Mouse (Mus musculus) gastrocnemius, postnatal 36 days (tissue): ENCODE results near the gene Dgcr6. TPM values are rescaled to one million over a fixed set of nuclear protein-coding genes. Genes with fewer than 3 reads are reported as not detected.
A peak's percentile ranks its signal among the peaks of the same experiment; 100 is the strongest.
"Not testable (repeated sequence)": the region's sequence is repeated elsewhere in the genome, so short reads cannot be mapped to it uniquely, and the experiment has no call there.

Experiments
- DNase-seq, 2 experiments: peaks; one replicate each; pipeline ENCODE4 v3.0.0; 2022
- intact Hi-C: fragments of 180-260 bp; cut with DNase I; formaldehyde crosslinking; loops from one replicate; pipeline ENCODE4 v1.15.1; 2025
- long read RNA-seq, 2 experiments: library from polyadenylated mRNA; stranded (forward); transcript quantifications; one replicate each; pipeline ENCODE4 v2.0.0; 2021
- total RNA-seq, 2 experiments: library from RNA; stranded (reverse); gene quantifications; 2 replicates each; pipeline ENCODE4 v1.2.3; 2021

The Dgcr6 gene
- total RNA-seq: 10 to 100 TPM; 29.3 to 36.3 TPM
- long read RNA-seq, experiment 1, transcript Dgcr6-201 (5 exons, 1,050 nt): minor isoform, 11 of 76 reads
- long read RNA-seq, experiment 1, transcript Dgcr6-206 (5 exons, 1,086 nt): major isoform, 48 of 76 reads
- long read RNA-seq, experiment 1, partial matches to known transcripts: 13 of 76 reads
- long read RNA-seq, experiment 1, other reads (novel, unspliced or antisense): 3 of 76 reads
- long read RNA-seq, experiment 2, transcript Dgcr6-201 (5 exons, 1,050 nt): minor isoform, 14 of 114 reads
- long read RNA-seq, experiment 2, transcript Dgcr6-206 (5 exons, 1,086 nt): major isoform, 80 of 114 reads
- long read RNA-seq, experiment 2, partial matches to known transcripts: 15 of 114 reads
- long read RNA-seq, experiment 2, other reads (novel, unspliced or antisense): 3 of 114 reads

GRCm38 (mm10) chr16:18052731-18053202 is at the start of gene Dgcr6:
Dgcr6 (plus strand) TSS chr16:18052860.
- peak; percentile 71 to 73 for DNase-seq
- intact Hi-C loops: loop anchor here (5.0 kb wide), 1 partner anchor 160 kb away; no protein-coding TSS in a partner anchor

GRCm38 (mm10) chr16:18004589-18004988 is 48.1 kb upstream of the Dgcr6 start:
- DNase-seq: no peak
- intact Hi-C loops: no loop called here

- DNase-seq: no peak
- intact Hi-C loops: no loop called here
Observed at GRCm38 (mm10) chr16:18007083-18007482, 45.6 kb upstream of the Dgcr6 start.

- intact Hi-C loops: no loop called here
- no peak for DNase-seq
Observed at GRCm38 (mm10) chr16:18011101-18011500, 41.6 kb upstream of the Dgcr6 start.

- DNase-seq, intact Hi-C loops: not testable (repeated sequence)
Observed at GRCm38 (mm10) chr16:18016482-18016881, 36.2 kb upstream of the Dgcr6 start.

- no peak for DNase-seq
- intact Hi-C loops: no loop called here
Observed at GRCm38 (mm10) chr16:18022780-18023557, 29.7 kb upstream of the Dgcr6 start.

- intact Hi-C loops: no loop called here
Observed at GRCm38 (mm10) chr16:18027371-18027770, 25.3 kb upstream of the Dgcr6 start.

GRCm38 (mm10) chr16:18031752-18032151 is 20.9 kb upstream of the Dgcr6 start:
- no peak for DNase-seq
- intact Hi-C loops: loop anchor here (2.0 kb wide), 1 partner anchor 15 kb away; no protein-coding TSS in a partner anchor

More at GRCm38 (mm10) chr16:18027371-18027770, 25.3 kb upstream of the Dgcr6 start:
- DNase-seq: no peak

- intact Hi-C loops: no loop called here
- no peak for DNase-seq
Observed at GRCm38 (mm10) chr16:18033289-18033688, 19.4 kb upstream of the Dgcr6 start.

GRCm38 (mm10) chr16:18034286-18034685 is 18.4 kb upstream of the Dgcr6 start:
- peak; percentile 15 to 28 for DNase-seq
- intact Hi-C loops: no loop called here

- intact Hi-C loops: no loop called here
- DNase-seq: no peak
Observed at GRCm38 (mm10) chr16:18036425-18036955, 16.2 kb upstream of the Dgcr6 start.

- intact Hi-C loops: no loop called here
- DNase-seq: no peak
Observed at GRCm38 (mm10) chr16:18037025-18037424, 15.6 kb upstream of the Dgcr6 start.

GRCm38 (mm10) chr16:18044991-18045390 is 7.7 kb upstream of the Dgcr6 start:
- DNase-seq: no peak
- intact Hi-C loops: loop anchor here (5.0 kb wide), 1 partner anchor 133 kb away; the partner anchor contains the start of gene Ess2

GRCm38 (mm10) chr16:18047660-18048059 is 5.0 kb upstream of the Dgcr6 start:
- intact Hi-C loops: loop anchor here (2.0 to 5.0 kb wide), 2 partner anchors 17 to 135 kb away; partner anchors contain the start of gene Ess2
- DNase-seq: no peak

GRCm38 (mm10) chr16:18048071-18048470 is 4.6 kb upstream of the Dgcr6 start:
- intact Hi-C loops: loop anchor here (5.0 kb wide), 1 partner anchor 136 kb away; the partner anchor contains the start of gene Ess2
- no peak for DNase-seq

- no peak for DNase-seq
- intact Hi-C loops: loop anchor here (5.0 kb wide), 1 partner anchor 160 kb away; no protein-coding TSS in a partner anchor
Observed at GRCm38 (mm10) chr16:18052322-18052721, 338 bp upstream of the Dgcr6 start.

- intact Hi-C loops: no loop called here
- DNase-seq: no peak
Observed at GRCm38 (mm10) chr16:18056215-18056614, 3.6 kb downstream of the Dgcr6 start.

GRCm38 (mm10) chr16:18058331-18058731 is 5.7 kb downstream of the Dgcr6 start:
- intact Hi-C loops: no loop called here
- DNase-seq: no peak

GRCm38 (mm10) chr16:18059243-18059642 is 6.6 kb downstream of the Dgcr6 start:
- DNase-seq: no peak
- intact Hi-C loops: no loop called here

- no peak for DNase-seq
- intact Hi-C loops: no loop called here
Observed at GRCm38 (mm10) chr16:18061201-18061600, 8.5 kb downstream of the Dgcr6 start.
